Mouse (Mus musculus) hindbrain, embryonic 16.5 days (tissue): ENCODE results near the gene Pigz. TPM values are rescaled to one million over a fixed set of nuclear protein-coding genes. Genes with fewer than 3 reads are reported as not detected.

ENCODE experiments used
- ATAC-seq: fragments of 200-750 bp; cut with Nextera tagmentation; 2 replicates; pipeline ENCODE4 v1.8.0; 2017; ENCODE audit warnings: moderate TSS enrichment, moderate library complexity
- H3K27ac ChIP-seq: fragments of 300-500 bp; sonication (generic); 2 replicates; pipeline ENCODE4 v1.5.1; 2014; ENCODE audit warnings: low read depth, mild to moderate bottlenecking, control low read depth, low read length, moderate library complexity
- H3K27me3 ChIP-seq: fragments of 300-500 bp; sonication (generic); replicated peaks from 2 replicates; pipeline ENCODE4 v1.6.1; 2014; ENCODE audit warnings: low read length; ENCODE audit not compliant: control insufficient read depth, insufficient read depth
- H3K36me3 ChIP-seq: fragments of 300-500 bp; sonication (generic); 2 replicates; pipeline ENCODE4 v1.6.1; 2014; ENCODE audit warnings: mild to moderate bottlenecking, low read length, moderate library complexity, mixed read lengths; ENCODE audit not compliant: control insufficient read depth, insufficient read depth
- H3K4me1 ChIP-seq: fragments of 300-500 bp; sonication (generic); 2 replicates; pipeline ENCODE4 v1.6.1; 2014; ENCODE audit warnings: low read depth, low read length; ENCODE audit not compliant: control insufficient read depth, insufficient read depth
- H3K4me2 ChIP-seq: fragments of 300-500 bp; sonication (generic); 2 replicates; pipeline ENCODE4 v1.6.1; 2014; ENCODE audit warnings: mild to moderate bottlenecking, low read length, control low read depth, moderate library complexity
- H3K4me3 ChIP-seq: fragments of 300-500 bp; sonication (generic); 2 replicates; pipeline ENCODE4 v1.5.1; 2014; ENCODE audit warnings: mild to moderate bottlenecking, low read length, control low read depth, moderate library complexity
- H3K9ac ChIP-seq: fragments of 300-500 bp; sonication (generic); 2 replicates; pipeline ENCODE4 v1.6.1; 2014; ENCODE audit warnings: low read depth, mild to moderate bottlenecking, control low read depth, low read length, moderate library complexity
- H3K9me3 ChIP-seq: fragments of 300-500 bp; sonication (generic); 2 replicates; pipeline ENCODE4 v1.6.1; 2014; ENCODE audit warnings: mild to moderate bottlenecking, low read length, moderate library complexity; ENCODE audit not compliant: control insufficient read depth
- WGBS: fragments of 180-500 bp; shearing (Covaris S2); extraction: QIAGEN DNeasy Blood & Tissue Kit; methylation state at CpG from one replicate; pipeline ENCODE4 v1.1.7; 2014; 5-methylcytosine and 5-hydroxymethylcytosine counted together
- polyA plus RNA-seq: library from polyadenylated mRNA; unstranded; fragments of >200 nt; fragmentation: Nextera tagmentation; extraction: Ambion mirVana; gene quantifications from 2 replicates; pipeline ENCODE4 v1.2.1, GENCODE M21; 2015

The Pigz gene
- polyA plus RNA-seq, 1 experiment from 2014 or later = 5.2 TPM

DNA sequence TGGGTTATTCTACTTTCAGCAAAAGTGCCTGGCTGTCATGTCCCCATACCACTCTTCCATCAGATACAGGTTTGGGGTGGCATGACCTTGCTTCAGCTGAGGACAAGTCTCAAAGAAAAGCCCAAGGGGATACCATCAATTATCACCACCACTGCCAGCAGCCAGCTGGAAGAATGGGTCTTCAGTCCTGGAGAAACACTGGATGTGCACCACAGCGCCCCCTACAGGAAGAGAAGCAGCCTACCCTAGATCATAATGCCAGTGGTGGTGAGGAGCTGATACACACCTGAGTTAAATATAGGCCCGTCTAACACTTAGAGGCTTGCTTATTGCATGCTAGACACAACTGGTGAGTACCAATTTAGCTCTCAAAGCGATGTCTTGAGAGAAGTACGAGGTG is 28.3 kb upstream of the Pigz start:
- WGBS = 75% methylated on average over 4 of the region's 4 CpGs
- H3K27me3 ChIP-seq = no peaks in the 10 kb centered on the region
- H3K9me3 ChIP-seq = peaks cover under 1% of the 10 kb centered on the region; the same call in 1 of the 2 replicates
- peaks cover 10% of the 10 kb centered on the region for H3K4me1 ChIP-seq
- no peak overlapping the region for H3K4me3 ChIP-seq
- no peak overlapping the region for H3K9ac ChIP-seq
- H3K4me2 ChIP-seq = no peak overlapping the region
- ATAC-seq = no peak
- H3K27ac ChIP-seq = no peak overlapping the region
- no peaks in the 10 kb centered on the region for H3K36me3 ChIP-seq

DNA sequence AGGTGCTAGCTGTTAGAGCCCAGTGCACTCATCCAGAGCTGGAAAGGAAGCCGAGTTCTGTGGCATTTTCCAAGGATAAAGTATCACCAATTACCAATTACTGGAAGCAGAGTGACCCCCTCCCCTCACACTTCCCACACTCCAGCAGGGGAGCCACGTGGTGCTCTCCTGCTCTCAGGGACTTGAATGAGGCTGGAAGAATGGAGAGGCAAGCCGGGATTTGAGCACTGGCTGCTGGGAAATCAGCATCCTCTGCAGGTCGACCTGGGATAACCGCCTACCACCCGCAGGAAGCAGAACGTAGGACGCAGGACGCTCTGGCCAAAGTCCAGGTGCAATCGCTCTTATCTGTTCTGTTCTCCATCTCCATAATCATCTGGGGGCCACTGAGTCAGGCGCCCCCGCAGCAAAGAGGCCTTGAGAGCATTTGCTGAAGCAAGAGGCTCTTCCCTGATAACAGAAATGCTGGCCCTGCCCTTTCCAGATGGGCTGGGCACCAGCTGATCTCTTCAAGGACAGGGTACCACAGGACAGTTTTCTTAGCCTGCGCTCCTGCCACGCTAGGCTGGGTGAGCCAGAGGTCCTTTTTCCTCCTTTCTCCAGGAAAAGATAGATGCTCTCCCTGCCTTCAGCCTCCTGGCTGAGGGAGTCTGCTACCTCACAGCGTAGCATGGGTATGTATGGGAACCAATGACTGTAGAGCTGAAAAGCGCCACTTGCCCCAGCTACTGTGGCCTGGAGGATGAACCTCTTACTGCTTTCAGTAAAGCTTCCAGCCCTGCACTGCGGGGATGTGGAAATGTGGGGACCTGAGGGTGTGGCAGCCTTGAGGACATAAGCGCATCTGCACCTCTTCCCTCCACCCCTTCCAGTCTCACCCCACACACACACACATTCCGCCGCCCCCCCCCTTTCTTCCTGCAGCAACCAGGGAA is 27.5 kb upstream of the Pigz start:
- H3K9me3 ChIP-seq = no peaks in the 10 kb centered on the region
- ATAC-seq = peak; percentile 44
- H3K27me3 ChIP-seq = no peaks in the 10 kb centered on the region
- H3K4me3 ChIP-seq = no peak overlapping the region; the same call in 1 of the 2 replicates
- 34% methylated on average over 20 of the region's 20 CpGs for WGBS
- H3K4me2 ChIP-seq = peak overlapping the region; percentile 49
- peak overlapping the region; percentile 41; the same call in 1 of the 2 replicates for H3K27ac ChIP-seq
- peak overlapping the region; percentile 48 for H3K9ac ChIP-seq
- H3K36me3 ChIP-seq = no peaks in the 10 kb centered on the region
- H3K4me1 ChIP-seq = peaks cover 10% of the 10 kb centered on the region

GRCm38 (mm10) chr16:31906896-31907295 is 26.8 kb upstream of the Pigz start:
- no peak for ATAC-seq
- WGBS = 11% methylated on average over 9 of the region's 9 CpGs
- H3K4me2 ChIP-seq = peak overlapping the region; percentile 49
- no peaks in the 10 kb centered on the region for H3K36me3 ChIP-seq
- H3K9ac ChIP-seq = peak overlapping the region; percentile 48
- H3K27ac ChIP-seq = peak overlapping the region; percentile 41; the same call in 1 of the 2 replicates
- H3K27me3 ChIP-seq = no peaks in the 10 kb centered on the region
- peaks cover 10% of the 10 kb centered on the region for H3K4me1 ChIP-seq
- no peak overlapping the region; the same call in 1 of the 2 replicates for H3K4me3 ChIP-seq
- H3K9me3 ChIP-seq = no peaks in the 10 kb centered on the region

GRCm38 (mm10) chr16:31908959-31909358 is 24.7 kb upstream of the Pigz start:
- Histone ChIP-seq H3K27ac (no peak overlapping the region), H3K9me3 (no peaks in the 10 kb centered on the region), H3K9ac (no peak overlapping the region), H3K4me2 (no peak overlapping the region), H3K4me3 (no peak overlapping the region), H3K27me3 (no peaks in the 10 kb centered on the region), H3K4me1 (peaks cover 10% of the 10 kb centered on the region), H3K36me3 (no peaks in the 10 kb centered on the region)
- ATAC-seq = no peak
- 64% methylated on average over 11 of the region's 11 CpGs for WGBS

- H3K27ac ChIP-seq = no peak overlapping the region
- no peak overlapping the region for H3K9ac ChIP-seq
- no peak overlapping the region for H3K4me2 ChIP-seq
- H3K36me3 ChIP-seq = no peaks in the 10 kb centered on the region
- no peak for ATAC-seq
- no peaks in the 10 kb centered on the region for H3K9me3 ChIP-seq
- WGBS = 80% methylated on average over 10 of the region's 10 CpGs
- H3K4me1 ChIP-seq = peaks cover 10% of the 10 kb centered on the region
- H3K4me3 ChIP-seq = no peak overlapping the region
- H3K27me3 ChIP-seq = no peaks in the 10 kb centered on the region
These were observed 23.3 kb upstream of the Pigz start for GRCm38 (mm10) chr16:31910281-31910847.

GRCm38 (mm10) chr16:31917776-31918175 is 15.9 kb upstream of the Pigz start:
- Histone ChIP-seq H3K4me3 (no peak overlapping the region), H3K4me2 (no peak overlapping the region), H3K27me3 (no peaks in the 10 kb centered on the region), H3K4me1 (no peaks in the 10 kb centered on the region), H3K36me3 (no peaks in the 10 kb centered on the region), H3K9me3 (no peaks in the 10 kb centered on the region), H3K27ac (no peak overlapping the region), H3K9ac (no peak overlapping the region)
- 69% methylated on average over 11 of the region's 11 CpGs for WGBS
- 0 out of 2 replicates have a peak, but pooled peaks have one; percentile 27 for ATAC-seq

DNA sequence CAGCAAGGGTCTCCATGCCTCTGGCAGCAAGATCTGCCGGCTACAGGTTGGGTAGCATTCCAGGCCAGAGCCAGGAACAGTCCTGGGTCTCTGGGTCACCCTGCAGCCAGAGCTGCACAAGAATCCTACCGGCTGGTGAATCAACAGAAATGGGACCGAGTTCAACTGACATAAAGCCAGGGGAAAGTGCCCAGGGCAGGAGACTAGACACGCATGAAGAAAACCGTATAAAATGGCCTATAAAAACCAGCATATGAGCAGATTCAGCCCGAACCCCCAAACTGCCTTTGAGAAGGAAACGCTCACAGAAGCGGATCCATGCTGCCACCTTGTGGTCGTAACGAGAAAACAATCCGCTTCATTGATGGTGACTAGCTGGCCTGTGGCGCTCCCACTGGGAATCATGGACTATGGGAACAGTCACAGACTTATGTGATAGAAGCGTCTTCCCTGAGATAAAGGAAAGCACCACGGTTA is 15.4 kb upstream of the Pigz start:
- ATAC-seq = peak; percentile 72
- H3K9ac ChIP-seq = peak overlapping the region; percentile 51; the same call in 1 of the 2 replicates
- H3K36me3 ChIP-seq = no peaks in the 10 kb centered on the region
- peak overlapping the region; percentile 27 for H3K4me2 ChIP-seq
- no peaks in the 10 kb centered on the region for H3K4me1 ChIP-seq
- H3K27me3 ChIP-seq = no peaks in the 10 kb centered on the region
- H3K4me3 ChIP-seq = no peak overlapping the region
- H3K27ac ChIP-seq = no peak overlapping the region
- no peaks in the 10 kb centered on the region for H3K9me3 ChIP-seq
- WGBS = 1% methylated on average over 14 of the region's 14 CpGs

DNA sequence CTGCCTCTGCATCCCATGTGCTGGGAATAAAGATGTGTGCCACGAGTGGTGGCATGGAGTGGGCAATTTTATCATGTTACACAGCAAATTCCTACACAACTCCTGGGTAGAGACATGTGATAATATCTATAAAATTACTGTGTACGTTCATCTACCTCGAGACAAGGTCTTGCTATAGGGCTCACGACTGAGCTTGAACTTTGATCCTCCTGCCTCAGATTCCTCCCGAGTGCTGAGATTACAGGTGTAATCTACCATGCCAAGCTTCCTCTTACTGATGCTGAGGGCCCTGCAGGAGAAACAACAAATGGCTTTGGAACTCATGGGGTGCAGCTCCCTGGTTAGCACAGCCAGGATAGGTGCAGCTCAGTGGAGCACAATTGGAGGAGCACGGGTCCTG is 9.3 kb upstream of the Pigz start:
- H3K27ac ChIP-seq = no peak overlapping the region
- no peaks in the 10 kb centered on the region for H3K27me3 ChIP-seq
- no peaks in the 10 kb centered on the region for H3K4me1 ChIP-seq
- ATAC-seq = no peak
- H3K9me3 ChIP-seq = no peaks in the 10 kb centered on the region
- 90% methylated on average over 6 of the region's 6 CpGs for WGBS
- no peaks in the 10 kb centered on the region for H3K36me3 ChIP-seq
- H3K4me3 ChIP-seq = no peak overlapping the region
- H3K4me2 ChIP-seq = no peak overlapping the region
- no peak overlapping the region for H3K9ac ChIP-seq

- H3K27me3 ChIP-seq = no peaks in the 10 kb centered on the region
These were observed 7.6 kb upstream of the Pigz start for GRCm38 (mm10) chr16:31926091-31926490.

More at GRCm38 (mm10) chr16:31926091-31926490, 7.6 kb upstream of the Pigz start:
- 78% methylated on average over 6 of the region's 6 CpGs for WGBS
- H3K27ac ChIP-seq = no peak overlapping the region
- ATAC-seq = no peak
- H3K36me3 ChIP-seq = no peaks in the 10 kb centered on the region
- no peaks in the 10 kb centered on the region for H3K9me3 ChIP-seq
- H3K4me1 ChIP-seq = no peaks in the 10 kb centered on the region
- no peak overlapping the region for H3K4me2 ChIP-seq
- H3K9ac ChIP-seq = no peak overlapping the region
- H3K4me3 ChIP-seq = no peak overlapping the region
